Mouse (Mus musculus): ENCODE data around the gene P3h3. TPM values are rescaled to one million over a fixed set of nuclear protein-coding genes. Genes with fewer than 3 reads are reported as not detected.
"Not testable (repeated sequence)": the region's sequence is repeated elsewhere in the genome, so short reads cannot be mapped to it uniquely, and the experiment has no call there.

P3h3 gene
- polyA plus RNA-seq, 1 experiment from 2014 or later, result 5.0 TPM

DNA sequence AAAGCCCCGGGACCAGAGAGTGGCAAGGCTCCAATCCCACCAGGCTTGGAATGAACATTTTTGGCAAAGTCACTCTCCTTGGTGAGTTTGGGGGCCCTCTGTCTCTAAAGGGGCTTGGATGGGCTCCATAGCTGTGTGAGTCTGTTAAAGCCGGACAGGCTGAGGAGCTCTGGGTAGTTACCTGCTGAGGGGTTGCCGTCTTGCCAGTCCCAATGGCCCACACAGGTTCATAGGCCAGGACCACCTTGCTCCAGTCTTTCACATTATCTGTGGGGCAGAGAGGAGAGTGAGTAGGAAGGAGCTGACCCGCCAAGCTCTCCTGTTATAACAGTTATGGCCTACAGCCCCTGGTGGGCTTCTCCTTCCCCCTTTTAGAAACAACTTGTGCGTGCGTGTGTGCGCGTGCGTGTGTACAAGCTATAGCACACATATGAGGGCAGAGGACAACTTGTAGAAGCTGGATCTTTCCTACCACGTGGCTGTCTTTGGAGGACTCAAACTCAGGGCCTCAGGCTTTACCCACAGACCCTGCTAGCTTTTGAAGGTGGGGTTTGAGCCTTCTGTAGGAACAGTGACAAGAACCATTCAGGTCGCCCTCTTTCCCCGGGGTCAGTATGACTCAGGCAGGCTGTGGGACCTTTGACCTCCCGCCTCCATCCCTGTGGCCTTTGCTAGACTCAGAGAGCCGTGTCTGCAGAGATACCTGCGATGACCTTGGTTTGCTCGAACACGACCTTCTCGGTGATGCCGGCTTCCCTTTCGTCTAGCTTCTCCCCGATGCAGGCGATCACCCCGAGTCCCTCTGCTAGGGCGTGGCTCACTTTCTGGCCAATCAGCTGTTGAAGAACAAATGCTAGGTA lies 45.6 kb downstream of the P3h3 start:
- H3K27me3 ChIP-seq (replicated peaks), result no peaks in the 10 kb centered on the region
- H3K27ac ChIP-seq, result peak overlapping the region; percentile 91
- H3K9ac ChIP-seq, result peak overlapping the region; percentile 90
- ATAC-seq, result no peak
- H3K4me3 ChIP-seq, result peak overlapping the region; percentile 85
- peaks cover 73% of the 10 kb centered on the region for H3K4me1 ChIP-seq
- WGBS (ENCODE audit: insufficient replicate concordance), result 74% methylated on average over 24 of the region's 24 CpGs
- H3K36me3 ChIP-seq, result peaks cover 52% of the 10 kb centered on the region
- H3K9me3 ChIP-seq (replicated peaks), result no peaks in the 10 kb centered on the region
- peak overlapping the region; percentile 94 for H3K4me2 ChIP-seq

DNA sequence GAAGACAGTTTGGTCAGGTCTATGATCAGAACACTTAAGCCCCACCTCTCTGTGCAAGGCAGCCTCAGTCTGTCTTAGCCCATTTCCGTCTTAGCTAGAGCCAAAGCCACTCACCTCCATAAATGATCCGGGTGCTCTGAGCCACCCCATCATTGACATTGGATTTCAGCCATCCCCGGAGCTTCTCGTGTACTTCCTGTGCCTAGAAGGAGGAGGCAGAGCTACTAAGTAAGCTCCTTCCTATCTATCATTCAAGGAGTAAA lies 46.2 kb downstream of the P3h3 start:
- WGBS (ENCODE audit: insufficient replicate concordance), result 80% methylated on average over 4 of the region's 4 CpGs
- Histone ChIP-seq H3K27me3 (replicated peaks) (no peaks in the 10 kb centered on the region), H3K4me3 (no peak overlapping the region), H3K4me2 (peak overlapping the region; percentile 94; the same call in 1 of the 2 replicates), H3K9ac (no peak overlapping the region; the same call in 1 of the 2 replicates), H3K27ac (peak overlapping the region; percentile 91), H3K36me3 (peaks cover 46% of the 10 kb centered on the region), H3K9me3 (replicated peaks) (no peaks in the 10 kb centered on the region), H3K4me1 (peaks cover 79% of the 10 kb centered on the region)
- ATAC-seq, result no peak

DNA sequence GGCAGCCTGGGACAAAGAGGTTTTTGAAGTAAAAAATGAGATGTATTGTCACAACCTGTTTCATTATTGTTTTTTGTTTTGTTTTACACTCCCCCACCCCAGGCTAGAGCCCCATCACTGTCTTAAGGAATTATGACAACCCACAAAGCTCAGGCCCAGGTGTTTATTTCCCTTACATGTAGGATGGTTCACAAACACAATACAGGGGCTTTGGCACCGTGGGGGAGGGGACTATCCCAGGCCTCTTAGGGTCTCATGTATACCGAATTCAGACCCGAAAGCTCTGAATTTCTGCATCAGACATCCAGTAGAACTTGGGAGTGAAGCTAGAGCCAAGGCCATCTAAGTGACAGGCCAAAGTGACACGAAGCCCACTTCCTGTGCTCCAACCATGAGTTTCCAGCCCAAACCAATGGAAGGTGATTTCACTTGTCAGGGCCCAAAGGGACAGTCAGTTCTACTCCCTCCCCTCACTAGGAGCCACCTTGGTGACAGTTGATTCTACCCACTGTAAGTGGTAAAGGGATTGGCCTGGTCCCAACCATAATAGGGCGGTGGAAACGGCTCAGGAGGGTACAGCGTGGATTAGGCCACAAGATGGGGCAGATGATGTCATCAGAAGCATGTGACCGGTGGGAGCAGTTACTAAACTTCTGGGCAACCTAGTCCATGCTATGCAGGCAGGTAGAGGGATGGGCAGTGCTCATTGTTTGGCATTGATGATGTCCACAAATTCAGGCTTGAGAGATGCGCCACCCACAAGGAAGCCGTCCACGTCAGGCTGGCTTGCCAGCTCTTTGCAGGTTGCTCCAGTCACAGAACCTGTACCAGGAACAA lies 46.8 kb downstream of the P3h3 start:
- Histone ChIP-seq H3K4me3 (peak overlapping the region; percentile 72; the same call in 1 of the 2 replicates), H3K4me2 (peak overlapping the region; percentile 93), H3K36me3 (peaks cover 41% of the 10 kb centered on the region), H3K4me1 (peaks cover 85% of the 10 kb centered on the region), H3K27ac (peak overlapping the region; percentile 95), H3K9ac (peak overlapping the region; percentile 84; the same call in 1 of the 2 replicates)
- not testable (repeated sequence) for H3K27me3 ChIP-seq (replicated peaks); H3K9me3 ChIP-seq (replicated peaks); ATAC-seq
- 76% methylated on average over 11 of the region's 11 CpGs for WGBS (ENCODE audit: insufficient replicate concordance)

DNA sequence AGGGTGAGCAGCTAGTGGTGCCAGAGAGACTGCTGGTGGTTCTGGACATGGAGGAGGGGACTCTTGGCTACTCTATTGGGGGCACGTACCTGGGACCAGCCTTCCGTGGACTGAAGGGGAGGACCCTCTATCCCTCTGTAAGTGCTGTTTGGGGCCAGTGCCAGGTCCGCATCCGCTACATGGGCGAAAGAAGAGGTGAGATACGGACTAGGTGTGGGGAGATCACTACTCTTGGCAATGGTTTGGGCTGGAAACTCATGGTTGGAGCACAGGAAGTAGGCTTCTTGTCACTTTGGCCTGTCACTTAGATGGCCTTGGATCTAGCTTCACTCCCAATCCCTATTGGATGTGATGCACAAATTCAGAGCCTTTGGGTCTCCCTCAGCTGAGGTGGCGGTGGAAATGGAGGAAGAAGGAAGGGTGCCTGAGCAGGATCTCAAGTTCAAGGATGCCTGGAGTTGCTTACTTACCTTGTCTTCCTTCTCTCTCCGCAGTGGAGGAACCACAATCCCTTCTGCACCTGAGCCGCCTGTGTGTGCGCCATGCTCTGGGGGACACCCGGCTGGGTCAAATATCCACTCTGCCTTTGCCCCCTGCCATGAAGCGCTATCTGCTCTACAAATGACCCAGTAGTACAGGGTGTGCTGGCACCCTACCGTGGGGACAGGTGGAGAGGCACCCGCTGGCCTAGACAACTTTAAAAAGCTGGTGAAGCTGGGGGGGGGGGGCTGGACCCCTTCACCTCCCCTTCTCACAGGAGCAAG lies 47.6 kb downstream of the P3h3 start:
- peak overlapping the region; percentile 84 for H3K9ac ChIP-seq
- H3K27me3 ChIP-seq (replicated peaks), result no peaks in the 10 kb centered on the region
- peak overlapping the region; percentile 93 for H3K4me2 ChIP-seq
- peak overlapping the region; percentile 95 for H3K27ac ChIP-seq
- ATAC-seq, result no peak
- 41% methylated on average over 14 of the region's 14 CpGs for WGBS (ENCODE audit: insufficient replicate concordance)
- H3K36me3 ChIP-seq, result peaks cover 33% of the 10 kb centered on the region
- no peaks in the 10 kb centered on the region for H3K9me3 ChIP-seq (replicated peaks)
- H3K4me1 ChIP-seq, result peaks cover 86% of the 10 kb centered on the region
- H3K4me3 ChIP-seq, result peak overlapping the region; percentile 72

- Histone ChIP-seq H3K36me3 (peaks cover 32% of the 10 kb centered on the region), H3K4me2 (peak overlapping the region; percentile 93), H3K9me3 (replicated peaks) (no peaks in the 10 kb centered on the region), H3K4me1 (peaks cover 86% of the 10 kb centered on the region), H3K27me3 (replicated peaks) (no peaks in the 10 kb centered on the region), H3K9ac (peak overlapping the region; percentile 84), H3K27ac (peak overlapping the region; percentile 95), H3K4me3 (peak overlapping the region; percentile 72)
- under 1% methylated on average over 35 of the region's 35 CpGs for WGBS (ENCODE audit: insufficient replicate concordance)
- peak; percentile 48 for ATAC-seq
Measured at GRCm38 (mm10) chr6:124809052-124809774, 48.3 kb downstream of the P3h3 start.

DNA sequence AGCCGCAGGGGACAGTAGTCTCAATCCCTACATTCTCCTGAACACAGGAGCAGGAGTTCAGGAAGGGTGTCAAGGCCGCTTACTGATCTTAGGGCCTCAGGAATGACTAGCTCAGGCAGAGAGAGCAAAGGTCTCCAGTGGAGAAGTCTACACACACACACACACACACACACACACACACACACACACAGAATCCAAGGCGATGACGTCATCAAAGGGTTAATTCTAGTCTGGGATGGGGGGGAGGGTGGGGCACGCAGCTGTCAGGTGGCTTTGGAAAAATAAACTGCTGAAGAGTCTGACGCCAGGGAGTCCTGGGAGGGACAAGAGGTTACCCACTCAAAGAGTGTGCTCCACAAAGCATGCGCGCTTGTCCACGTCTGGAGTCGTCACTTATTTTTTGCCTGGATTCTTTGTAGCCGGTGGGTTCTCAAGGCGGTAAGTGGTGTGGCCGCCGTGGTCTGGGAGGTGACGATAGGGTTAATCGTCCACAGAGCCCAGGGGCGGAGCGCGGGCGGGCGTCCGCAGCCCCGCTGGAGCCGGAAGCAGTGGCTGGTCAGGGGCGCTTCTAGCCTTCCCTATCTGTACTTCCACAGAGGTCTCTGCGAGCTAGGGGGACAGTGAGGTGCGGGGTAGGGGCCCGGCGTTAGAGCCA lies 49.1 kb downstream of the P3h3 start, which contains the start of gene Spsb2:
TSS of gene Spsb2 (plus strand) at position 304 of the 655 bp plus-strand sequence.
- peak within 1 kb of the TSS; percentile 93 for H3K4me2 ChIP-seq
- peak within 1 kb of the TSS; percentile 95 for H3K27ac ChIP-seq
- H3K4me3 ChIP-seq, result peak within 1 kb of the TSS; percentile 72
- WGBS (ENCODE audit: insufficient replicate concordance), result 3% methylated on average over 29 of the region's 29 CpGs
- H3K9me3 ChIP-seq (replicated peaks), result no peaks in the 10 kb centered on the region
- no peaks in the 10 kb centered on the region for H3K27me3 ChIP-seq (replicated peaks)
- peaks cover 32% of the 10 kb centered on the region for H3K36me3 ChIP-seq
- ATAC-seq, result peak; percentile 63
- peaks cover 85% of the 10 kb centered on the region for H3K4me1 ChIP-seq
- H3K9ac ChIP-seq, result peak within 1 kb of the TSS; percentile 84

DNA sequence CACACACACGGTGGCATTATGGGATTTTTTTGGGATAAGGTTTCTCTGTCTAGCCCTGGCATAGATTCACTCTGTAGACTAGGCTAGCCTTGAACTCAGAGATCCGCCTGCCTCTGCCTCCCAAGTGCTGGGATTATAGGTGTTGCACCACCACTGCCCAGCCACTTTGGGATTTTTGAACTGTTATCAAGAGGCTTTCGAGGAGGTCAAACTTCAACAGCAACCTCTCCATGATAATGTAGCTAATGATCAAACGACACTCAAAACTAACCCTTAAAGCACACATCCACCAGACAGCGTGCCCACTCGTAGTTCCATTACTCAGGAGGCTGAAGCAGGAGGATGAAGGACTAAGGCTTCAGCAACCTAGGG lies 49.6 kb downstream of the P3h3 start:
- Histone ChIP-seq H3K36me3 (peaks cover 32% of the 10 kb centered on the region), H3K4me1 (peaks cover 88% of the 10 kb centered on the region), H3K27ac (peak overlapping the region; percentile 95), H3K27me3 (replicated peaks) (no peaks in the 10 kb centered on the region), H3K4me2 (peak overlapping the region; percentile 93), H3K9me3 (replicated peaks) (no peaks in the 10 kb centered on the region), H3K9ac (peak overlapping the region; percentile 84), H3K4me3 (peak overlapping the region; percentile 72)
- 64% methylated on average over 5 of the region's 6 CpGs for WGBS (ENCODE audit: insufficient replicate concordance)
- no peak for ATAC-seq

GRCm38 (mm10) chr6:124807366-124807765 lies 50.2 kb downstream of the P3h3 start:
- no peak for ATAC-seq
- no peak overlapping the region for H3K9ac ChIP-seq
- no peaks in the 10 kb centered on the region for H3K9me3 ChIP-seq (replicated peaks)
- H3K4me2 ChIP-seq, result 0 out of 2 replicates have a peak overlapping the region, but pooled peaks have one; percentile 93
- H3K36me3 ChIP-seq, result peaks cover 26% of the 10 kb centered on the region
- WGBS (ENCODE audit: insufficient replicate concordance), result 69% methylated on average over 4 of the region's 4 CpGs
- no peaks in the 10 kb centered on the region for H3K27me3 ChIP-seq (replicated peaks)
- H3K27ac ChIP-seq, result peak overlapping the region; percentile 95
- H3K4me3 ChIP-seq, result no peak overlapping the region
- H3K4me1 ChIP-seq, result peaks cover 88% of the 10 kb centered on the region

DNA sequence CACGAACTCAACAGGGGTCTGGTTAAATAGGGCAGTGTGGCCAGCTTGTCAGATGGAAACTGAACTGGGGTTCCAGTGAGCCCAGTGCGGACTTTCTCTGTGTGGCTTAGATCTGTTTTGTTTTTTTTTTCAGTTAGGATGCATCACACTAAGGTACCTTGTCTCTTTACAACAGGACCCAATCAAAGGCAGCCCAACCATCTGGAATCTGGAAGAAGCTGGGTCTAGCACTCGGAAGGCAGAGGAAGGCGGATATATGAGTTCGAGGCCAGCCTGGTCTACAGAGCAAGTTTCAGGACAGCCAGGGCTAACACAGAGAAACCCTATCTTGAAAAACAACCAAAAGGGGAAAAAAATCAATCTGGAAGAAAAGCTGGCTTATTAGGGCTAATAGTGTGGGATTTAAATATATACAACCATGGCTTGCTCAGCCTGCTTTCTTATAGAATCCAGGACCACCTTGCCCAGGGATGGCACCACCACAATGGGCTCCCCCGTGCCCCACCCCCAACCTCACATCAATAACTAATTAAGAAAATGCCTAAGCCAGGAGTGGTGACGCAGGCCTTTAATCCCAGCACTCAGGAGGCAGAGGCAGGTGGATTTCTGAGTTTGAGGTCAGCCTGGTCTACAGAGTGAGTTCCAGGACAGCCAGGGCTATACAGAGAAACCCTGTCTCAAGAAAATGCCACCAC lies 51.0 kb downstream of the P3h3 start:
- H3K27me3 ChIP-seq (replicated peaks), result no peaks in the 10 kb centered on the region
- H3K9me3 ChIP-seq (replicated peaks), result no peaks in the 10 kb centered on the region
- WGBS (ENCODE audit: insufficient replicate concordance), result 75% methylated on average over 7 of the region's 7 CpGs
- no peak for ATAC-seq
- H3K4me3 ChIP-seq, result peak overlapping the region; percentile 64
- H3K27ac ChIP-seq, result peak overlapping the region; percentile 90
- H3K36me3 ChIP-seq, result peaks cover 19% of the 10 kb centered on the region
- H3K4me2 ChIP-seq, result peak overlapping the region; percentile 92
- peak overlapping the region; percentile 49 for H3K9ac ChIP-seq
- H3K4me1 ChIP-seq, result peaks cover 81% of the 10 kb centered on the region
